Mouse (Mus musculus): ENCODE data around the gene Olfr1329. TPM values are rescaled to one million over a fixed set of nuclear protein-coding genes. Genes with fewer than 3 reads are reported as not detected.
"Not testable (repeated sequence)": the region's sequence is repeated elsewhere in the genome, so short reads cannot be mapped to it uniquely, and the experiment has no call there.

Olfr1329 gene
- not detected in 2 replicates for polyA plus RNA-seq (2016; fragmentation: Nextera tagmentation; extraction: Ambion mirVana)

- not testable (repeated sequence) for H3K9me3 ChIP-seq; H3K4me2 ChIP-seq (replicated peaks); H3K4me1 ChIP-seq; H3K27ac ChIP-seq (replicated peaks); ATAC-seq (ENCODE audit: low FRiP score, low read depth); H3K9ac ChIP-seq (replicated peaks); H3K4me3 ChIP-seq; H3K27me3 ChIP-seq; H3K36me3 ChIP-seq
- WGBS: 71% methylated on average over 2 of the region's 2 CpGs
Observed at GRCm38 (mm10) chr4:118917365-118917764, at the start of gene Olfr1329. Olfr1329 (minus strand) TSS chr4:118917465.

- no peaks in the 10 kb centered on the region for H3K9me3 ChIP-seq
- H3K36me3 ChIP-seq: no peaks in the 10 kb centered on the region
- no peak within 1 kb of the TSS for H3K4me3 ChIP-seq
- no peaks in the 10 kb centered on the region for H3K4me1 ChIP-seq
- no peak for ATAC-seq (ENCODE audit: low FRiP score, low read depth)
- H3K27me3 ChIP-seq: no peaks in the 10 kb centered on the region
- H3K9ac ChIP-seq (replicated peaks): no peak within 1 kb of the TSS
- no peak within 1 kb of the TSS for H3K4me2 ChIP-seq (replicated peaks)
- no peak within 1 kb of the TSS for H3K27ac ChIP-seq (replicated peaks)
- WGBS: 82% methylated on average over 2 of the region's 2 CpGs
Observed at GRCm38 (mm10) chr4:118961141-118961628, 43.9 kb upstream of the Olfr1329 start, which contains the start of gene Lao1. Lao1 (plus strand) TSS chr4:118961578.

GRCm38 (mm10) chr4:118958812-118959211 is 41.5 kb upstream of the Olfr1329 start:
- no peak overlapping the region for H3K4me2 ChIP-seq (replicated peaks)
- 92% methylated on average over 7 of the region's 7 CpGs for WGBS
- H3K4me3 ChIP-seq: no peak overlapping the region
- ATAC-seq (ENCODE audit: low FRiP score, low read depth): no peak
- H3K27me3 ChIP-seq: no peaks in the 10 kb centered on the region
- no peaks in the 10 kb centered on the region for H3K9me3 ChIP-seq
- no peak overlapping the region for H3K27ac ChIP-seq (replicated peaks)
- no peaks in the 10 kb centered on the region for H3K4me1 ChIP-seq
- H3K9ac ChIP-seq (replicated peaks): no peak overlapping the region
- no peaks in the 10 kb centered on the region for H3K36me3 ChIP-seq

DNA sequence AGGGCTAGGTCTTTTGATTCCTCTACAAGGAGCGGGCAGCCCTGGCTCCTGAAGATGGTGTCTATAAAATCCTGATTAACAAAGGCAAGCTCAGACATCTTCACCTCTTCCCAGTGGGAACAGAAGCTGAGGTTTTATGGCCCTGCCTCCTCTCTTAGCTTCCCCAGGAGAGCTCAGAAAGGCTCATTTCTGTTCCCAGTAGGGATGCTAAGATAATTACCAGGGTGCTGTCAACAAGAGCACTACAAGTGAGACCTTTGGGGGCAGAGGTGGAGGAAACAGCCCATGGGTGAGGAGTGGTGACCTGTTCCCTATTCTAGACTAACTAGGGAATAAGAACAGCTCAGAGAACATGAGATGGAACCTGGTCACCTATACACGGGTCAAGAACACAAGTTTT is 21.2 kb upstream of the Olfr1329 start, which contains the start of gene Olfr1328:
Gene Olfr1328 (minus strand): TSS at position 101 of the 400 bp plus-strand sequence.
- Histone ChIP-seq H3K4me3 (no peak within 1 kb of the TSS), H3K27me3 (no peaks in the 10 kb centered on the region), H3K9ac (replicated peaks) (no peak within 1 kb of the TSS), H3K4me1 (no peaks in the 10 kb centered on the region), H3K9me3 (no peaks in the 10 kb centered on the region), H3K27ac (replicated peaks) (no peak within 1 kb of the TSS), H3K4me2 (replicated peaks) (no peak within 1 kb of the TSS), H3K36me3 (no peaks in the 10 kb centered on the region)
- WGBS: 76% methylated on average over 2 of the region's 2 CpGs
- ATAC-seq (ENCODE audit: low FRiP score, low read depth): no peak

DNA sequence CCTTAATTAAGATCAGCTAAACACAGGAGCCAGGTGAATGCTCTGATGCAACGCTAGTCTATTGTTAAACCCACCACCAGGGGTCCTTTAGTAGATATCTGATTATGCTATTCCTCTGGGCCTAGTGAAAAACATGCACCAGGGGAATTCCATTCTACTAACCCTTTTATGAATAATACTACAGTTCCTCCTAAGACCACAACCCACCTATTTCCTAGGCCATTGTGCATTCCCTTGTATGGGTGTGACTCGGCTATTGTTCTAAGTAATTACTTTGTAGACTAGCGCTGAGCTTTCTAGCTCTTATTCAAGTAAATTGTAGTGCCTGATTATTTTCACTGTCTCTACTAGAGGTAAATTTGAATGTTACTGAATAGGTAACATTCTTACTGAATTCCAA is 14.1 kb upstream of the Olfr1329 start:
- H3K4me3 ChIP-seq; H3K27me3 ChIP-seq; ATAC-seq (ENCODE audit: low FRiP score, low read depth); H3K9me3 ChIP-seq; H3K27ac ChIP-seq (replicated peaks); H3K9ac ChIP-seq (replicated peaks); H3K4me2 ChIP-seq (replicated peaks); H3K36me3 ChIP-seq; H3K4me1 ChIP-seq: not testable (repeated sequence)
- WGBS: 78% methylated on average over 3 of the region's 3 CpGs

DNA sequence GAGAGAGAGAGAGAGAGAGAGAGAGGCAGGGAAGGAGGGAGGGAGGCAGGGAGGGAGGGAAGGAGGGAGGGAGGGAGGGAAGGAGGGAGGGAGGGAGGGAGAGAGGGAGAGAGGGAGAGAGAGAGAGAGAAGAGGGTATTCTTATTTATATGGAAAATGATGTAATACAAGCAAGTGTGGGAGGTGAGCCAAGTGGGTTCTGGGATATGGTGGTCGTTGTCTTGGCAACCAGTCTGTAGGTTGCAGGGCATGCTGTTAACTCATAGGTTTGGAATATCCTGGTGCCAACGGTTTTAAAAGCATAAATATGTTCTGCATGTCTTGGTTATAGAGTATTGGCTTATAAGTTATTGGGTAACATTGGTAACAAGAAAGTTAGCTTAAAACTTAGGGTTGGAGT is 15.3 kb downstream of the Olfr1329 start:
- no peak overlapping the region for H3K27ac ChIP-seq (replicated peaks)
- no peak for ATAC-seq (ENCODE audit: low FRiP score, low read depth)
- no peak overlapping the region for H3K4me2 ChIP-seq (replicated peaks)
- no peaks in the 10 kb centered on the region for H3K4me1 ChIP-seq
- no peaks in the 10 kb centered on the region for H3K36me3 ChIP-seq
- H3K27me3 ChIP-seq: no peaks in the 10 kb centered on the region
- H3K9ac ChIP-seq (replicated peaks): no peak overlapping the region
- no peaks in the 10 kb centered on the region for H3K9me3 ChIP-seq
- H3K4me3 ChIP-seq: no peak overlapping the region
- 74% methylated on average over 2 of the region's 2 CpGs for WGBS

GRCm38 (mm10) chr4:118888297-118888696 is 29.0 kb downstream of the Olfr1329 start, which contains the start of gene Olfr1330:
Olfr1330 (plus strand) TSS chr4:118888597.
- WGBS: 86% methylated on average over 1 of the region's 1 CpGs
- Histone ChIP-seq H3K9ac (replicated peaks) (no peak within 1 kb of the TSS), H3K27ac (replicated peaks) (no peak within 1 kb of the TSS), H3K27me3 (no peaks in the 10 kb centered on the region), H3K9me3 (no peaks in the 10 kb centered on the region), H3K4me3 (no peak within 1 kb of the TSS), H3K36me3 (no peaks in the 10 kb centered on the region), H3K4me2 (replicated peaks) (no peak within 1 kb of the TSS), H3K4me1 (no peaks in the 10 kb centered on the region)
- no peak for ATAC-seq (ENCODE audit: low FRiP score, low read depth)

DNA sequence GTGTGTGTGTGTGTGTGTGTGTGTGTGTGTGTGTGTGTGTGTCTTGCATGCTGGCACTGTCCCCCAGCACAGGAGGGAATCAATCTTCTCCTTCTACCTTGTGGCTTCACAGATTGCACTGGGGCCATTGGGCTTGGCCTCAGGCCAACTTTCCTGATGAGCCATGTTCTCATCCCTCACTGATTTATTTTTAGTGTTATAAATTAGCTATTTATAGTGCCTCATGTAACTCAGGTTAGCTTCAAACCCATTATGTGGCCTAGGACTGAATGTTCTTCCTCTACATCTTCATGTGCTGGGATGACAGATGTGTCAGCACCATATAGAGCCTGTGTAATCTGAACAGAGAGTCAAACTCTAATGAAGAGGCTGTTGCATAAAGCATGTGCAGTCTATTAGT is 49.7 kb downstream of the Olfr1329 start:
- Histone ChIP-seq H3K27me3 (no peaks in the 10 kb centered on the region), H3K4me3 (no peak overlapping the region), H3K4me2 (replicated peaks) (no peak overlapping the region), H3K27ac (replicated peaks) (no peak overlapping the region), H3K9me3 (no peaks in the 10 kb centered on the region), H3K9ac (replicated peaks) (no peak overlapping the region), H3K4me1 (0 out of 2 replicates have a peak, but pooled peaks cover 3% of the 10 kb centered on the region), H3K36me3 (no peaks in the 10 kb centered on the region)
- no peak for ATAC-seq (ENCODE audit: low FRiP score, low read depth)

Other genes starting within 250 kb of the Olfr1329 start
- not detected in 2 replicates for gene Olfr1342, start 224.7 kb downstream of the Olfr1329 start, polyA plus RNA-seq (2016; fragmentation: Nextera tagmentation; extraction: Ambion mirVana)
- not detected in 2 replicates for gene Olfr1341, start 213.9 kb downstream of the Olfr1329 start, polyA plus RNA-seq (2016; fragmentation: Nextera tagmentation; extraction: Ambion mirVana)
- not detected in 2 replicates for gene Olfr1340, start 197.3 kb downstream of the Olfr1329 start, polyA plus RNA-seq (2016; fragmentation: Nextera tagmentation; extraction: Ambion mirVana)
- not detected in 2 replicates for gene Olfr1339, start 185.3 kb downstream of the Olfr1329 start, polyA plus RNA-seq (2016; fragmentation: Nextera tagmentation; extraction: Ambion mirVana)
- not detected in 2 replicates for gene Olfr1338, start 158.7 kb downstream of the Olfr1329 start, polyA plus RNA-seq (2016; fragmentation: Nextera tagmentation; extraction: Ambion mirVana)
- not detected in 2 replicates for gene Olfr1337, start 134.9 kb downstream of the Olfr1329 start, polyA plus RNA-seq (2016; fragmentation: Nextera tagmentation; extraction: Ambion mirVana)
- not detected in 2 replicates for gene Olfr1335, start 107.5 kb downstream of the Olfr1329 start, polyA plus RNA-seq (2016; fragmentation: Nextera tagmentation; extraction: Ambion mirVana)
- not detected in 2 replicates for gene Olfr1333, start 81.2 kb downstream of the Olfr1329 start, polyA plus RNA-seq (2016; fragmentation: Nextera tagmentation; extraction: Ambion mirVana)
- gene Olfr1331, start 52.8 kb downstream of the Olfr1329 start, polyA plus RNA-seq (2016; fragmentation: Nextera tagmentation; extraction: Ambion mirVana): not detected in 2 replicates
- gene Olfr1330, start 28.9 kb downstream of the Olfr1329 start, polyA plus RNA-seq (2016; fragmentation: Nextera tagmentation; extraction: Ambion mirVana): not detected in 2 replicates
- gene Olfr1328, start 21.1 kb upstream of the Olfr1329 start, polyA plus RNA-seq (2016; fragmentation: Nextera tagmentation; extraction: Ambion mirVana): not detected in 2 replicates
- not detected in 2 replicates for gene Lao1, start 44.1 kb upstream of the Olfr1329 start, polyA plus RNA-seq (2016; fragmentation: Nextera tagmentation; extraction: Ambion mirVana)
- gene Slc2a1, start 191.2 kb upstream of the Olfr1329 start, polyA plus RNA-seq (2016; fragmentation: Nextera tagmentation; extraction: Ambion mirVana): 116 TPM in 2 replicates

All from midbrain, embryonic 12.5 days (tissue).